Mouse (Mus musculus) neural tube, embryonic 13.5 days (tissue): Measurements from ENCODE around the gene Dip2b. TPM values are rescaled to one million over a fixed set of nuclear protein-coding genes. Genes with fewer than 3 reads are reported as not detected.

ENCODE experiments used
- ATAC-seq: fragments of 200-750 bp; cut with Nextera tagmentation; 2 replicates; pipeline ENCODE4 v1.8.0; 2017; ENCODE audit warnings: low read depth, mild to moderate bottlenecking, moderate TSS enrichment, moderate library complexity
- H3K27ac ChIP-seq: fragments of 300-500 bp; sonication (generic); replicated peaks from 2 replicates; pipeline ENCODE4 v1.5.1; 2015; ENCODE audit warnings: moderate library complexity, mild to moderate bottlenecking, inconsistent platforms
- H3K27me3 ChIP-seq: fragments of 300-500 bp; sonication (generic); 2 replicates; pipeline ENCODE4 v1.6.1; 2015; ENCODE audit warnings: mild to moderate bottlenecking, inconsistent platforms
- H3K36me3 ChIP-seq: fragments of 300-500 bp; sonication (generic); 2 replicates; pipeline ENCODE4 v1.6.1; 2015; ENCODE audit warnings: mild to moderate bottlenecking, inconsistent platforms
- H3K4me1 ChIP-seq: fragments of 300-500 bp; sonication (generic); replicated peaks from 2 replicates; pipeline ENCODE4 v1.6.1; 2015; ENCODE audit warnings: inconsistent platforms
- H3K4me2 ChIP-seq: fragments of 300-500 bp; sonication (generic); 2 replicates; pipeline ENCODE4 v1.6.1; 2015; ENCODE audit warnings: inconsistent platforms, mild to moderate bottlenecking, moderate library complexity
- H3K4me3 ChIP-seq: fragments of 300-500 bp; sonication (generic); 2 replicates; pipeline ENCODE4 v1.5.1; 2015; ENCODE audit warnings: mild to moderate bottlenecking, inconsistent platforms
- H3K9ac ChIP-seq: fragments of 300-500 bp; sonication (generic); 2 replicates; pipeline ENCODE4 v1.6.1; 2015; ENCODE audit warnings: moderate library complexity, mild to moderate bottlenecking, inconsistent platforms
- H3K9me3 ChIP-seq: fragments of 300-500 bp; sonication (generic); 2 replicates; pipeline ENCODE4 v1.6.1; 2016; ENCODE audit warnings: inconsistent platforms
- WGBS: fragments of 180-500 bp; shearing (Covaris S2); methylation state at CpG from one replicate; pipeline ENCODE4 v1.1.7; 2015; 5-methylcytosine and 5-hydroxymethylcytosine counted together
- polyA plus RNA-seq: library from polyadenylated mRNA; unstranded; fragments of >200 nt; fragmentation: Nextera tagmentation; extraction: Ambion mirVana; gene quantifications from 2 replicates; pipeline ENCODE4 v1.2.1, GENCODE M21; 2015

The Dip2b gene
- 18.4 and 18.5 TPM in 2 replicates for polyA plus RNA-seq

- Histone ChIP-seq H3K27me3 (no peaks in the 10 kb centered on the region), H3K27ac (peak within 1 kb of the TSS; percentile 99), H3K4me3 (peak within 1 kb of the TSS; percentile 93), H3K4me2 (peak within 1 kb of the TSS; percentile 65), H3K4me1 (peaks cover 40% of the 10 kb centered on the region), H3K9ac (peak within 1 kb of the TSS; percentile 98), H3K9me3 (no peaks in the 10 kb centered on the region), H3K36me3 (no peaks in the 10 kb centered on the region)
- WGBS: under 1% methylated on average over 66 of the region's 68 CpGs
- peak; percentile 92 for ATAC-seq
Measured at GRCm38 (mm10) chr15:100038470-100038971, at the start of gene Dip2b. Dip2b (plus strand) TSS chr15:100038664.

- no peak overlapping the region for H3K9ac ChIP-seq
- WGBS: 100% methylated on average over 1 of the region's 1 CpGs
- H3K36me3 ChIP-seq: peaks cover 64% of the 10 kb centered on the region
- no peaks in the 10 kb centered on the region for H3K4me1 ChIP-seq
- H3K4me2 ChIP-seq: no peak overlapping the region
- no peak overlapping the region for H3K27ac ChIP-seq
- H3K4me3 ChIP-seq: no peak overlapping the region
- H3K9me3 ChIP-seq: no peaks in the 10 kb centered on the region
- no peaks in the 10 kb centered on the region for H3K27me3 ChIP-seq
- no peak for ATAC-seq
Measured at GRCm38 (mm10) chr15:99993100-99993499, 45.4 kb upstream of the Dip2b start.

- WGBS: 91% methylated on average over 6 of the region's 6 CpGs
- Histone ChIP-seq H3K27ac (no peak overlapping the region), H3K9me3 (no peaks in the 10 kb centered on the region), H3K4me1 (no peaks in the 10 kb centered on the region), H3K9ac (no peak overlapping the region), H3K36me3 (peaks cover 66% of the 10 kb centered on the region), H3K4me2 (no peak overlapping the region), H3K4me3 (no peak overlapping the region), H3K27me3 (no peaks in the 10 kb centered on the region)
- ATAC-seq: no peak
Measured at GRCm38 (mm10) chr15:99997114-99997804, 41.2 kb upstream of the Dip2b start.

GRCm38 (mm10) chr15:99999390-99999789 is 39.1 kb upstream of the Dip2b start:
- H3K36me3 ChIP-seq: peaks cover 72% of the 10 kb centered on the region

GRCm38 (mm10) chr15:100004677-100005273 is 33.7 kb upstream of the Dip2b start:
- Histone ChIP-seq H3K4me2 (no peak overlapping the region), H3K9me3 (no peaks in the 10 kb centered on the region), H3K27me3 (no peaks in the 10 kb centered on the region), H3K27ac (no peak overlapping the region), H3K4me3 (no peak overlapping the region), H3K36me3 (peaks cover 85% of the 10 kb centered on the region), H3K9ac (no peak overlapping the region), H3K4me1 (no peaks in the 10 kb centered on the region)
- 91% methylated on average over 7 of the region's 7 CpGs for WGBS
- ATAC-seq: no peak

More at GRCm38 (mm10) chr15:99999390-99999789, 39.1 kb upstream of the Dip2b start:
- Histone ChIP-seq H3K4me1 (no peaks in the 10 kb centered on the region), H3K27me3 (no peaks in the 10 kb centered on the region), H3K4me3 (no peak overlapping the region), H3K9ac (no peak overlapping the region), H3K4me2 (no peak overlapping the region), H3K9me3 (no peaks in the 10 kb centered on the region), H3K27ac (no peak overlapping the region)
- WGBS: 88% methylated on average over 1 of the region's 1 CpGs
- ATAC-seq: no peak

GRCm38 (mm10) chr15:100006180-100006579 is 32.3 kb upstream of the Dip2b start:
- no peak for ATAC-seq
- no peaks in the 10 kb centered on the region for H3K4me1 ChIP-seq
- H3K4me3 ChIP-seq: no peak overlapping the region
- no peak overlapping the region for H3K4me2 ChIP-seq
- no peaks in the 10 kb centered on the region for H3K9me3 ChIP-seq
- peaks cover 91% of the 10 kb centered on the region for H3K36me3 ChIP-seq
- no peaks in the 10 kb centered on the region for H3K27me3 ChIP-seq
- no peak overlapping the region for H3K9ac ChIP-seq
- H3K27ac ChIP-seq: no peak overlapping the region

GRCm38 (mm10) chr15:100018280-100018899 is 20.1 kb upstream of the Dip2b start:
- H3K4me2 ChIP-seq: no peak overlapping the region
- H3K9ac ChIP-seq: no peak overlapping the region
- H3K9me3 ChIP-seq: no peaks in the 10 kb centered on the region
- peaks cover 17% of the 10 kb centered on the region for H3K36me3 ChIP-seq
- 78% methylated on average over 6 of the region's 6 CpGs for WGBS
- H3K4me3 ChIP-seq: no peak overlapping the region
- ATAC-seq: no peak
- no peak overlapping the region; the same call in 1 of the 2 replicates for H3K27ac ChIP-seq
- H3K27me3 ChIP-seq: no peaks in the 10 kb centered on the region
- H3K4me1 ChIP-seq: no peaks in the 10 kb centered on the region

- ATAC-seq: no peak
- H3K4me1 ChIP-seq: no peaks in the 10 kb centered on the region
- no peak overlapping the region for H3K4me3 ChIP-seq
- no peak overlapping the region for H3K4me2 ChIP-seq
- no peak overlapping the region for H3K27ac ChIP-seq
- H3K27me3 ChIP-seq: no peaks in the 10 kb centered on the region
- peaks cover 10% of the 10 kb centered on the region; the same call in 1 of the 2 replicates for H3K36me3 ChIP-seq
- H3K9me3 ChIP-seq: no peaks in the 10 kb centered on the region
- H3K9ac ChIP-seq: no peak overlapping the region
- 88% methylated on average over 1 of the region's 1 CpGs for WGBS
Measured at GRCm38 (mm10) chr15:100021175-100021574, 17.3 kb upstream of the Dip2b start.

GRCm38 (mm10) chr15:100022923-100023322 is 15.5 kb upstream of the Dip2b start:
- Histone ChIP-seq H3K9ac (no peak overlapping the region), H3K9me3 (no peaks in the 10 kb centered on the region), H3K4me1 (no peaks in the 10 kb centered on the region), H3K4me3 (no peak overlapping the region), H3K27me3 (no peaks in the 10 kb centered on the region), H3K36me3 (peaks cover 10% of the 10 kb centered on the region; the same call in 1 of the 2 replicates), H3K27ac (no peak overlapping the region), H3K4me2 (no peak overlapping the region)
- no peak for ATAC-seq
- WGBS: 26% methylated on average over 5 of the region's 5 CpGs

GRCm38 (mm10) chr15:100025076-100025834 is 13.2 kb upstream of the Dip2b start:
- peaks cover 9% of the 10 kb centered on the region; the same call in 1 of the 2 replicates for H3K36me3 ChIP-seq
- H3K4me3 ChIP-seq: no peak overlapping the region
- H3K27me3 ChIP-seq: no peaks in the 10 kb centered on the region
- H3K4me1 ChIP-seq: no peaks in the 10 kb centered on the region
- H3K9ac ChIP-seq: no peak overlapping the region
- H3K27ac ChIP-seq: no peak overlapping the region
- H3K4me2 ChIP-seq: no peak overlapping the region
- WGBS: 79% methylated on average over 11 of the region's 11 CpGs
- ATAC-seq: no peak
- no peaks in the 10 kb centered on the region for H3K9me3 ChIP-seq

GRCm38 (mm10) chr15:100028133-100028532 is 10.3 kb upstream of the Dip2b start:
- WGBS: 92% methylated on average over 2 of the region's 2 CpGs
- H3K27me3 ChIP-seq: no peaks in the 10 kb centered on the region
- no peak overlapping the region for H3K27ac ChIP-seq
- H3K9ac ChIP-seq: no peak overlapping the region
- H3K9me3 ChIP-seq: no peaks in the 10 kb centered on the region
- H3K4me1 ChIP-seq: no peaks in the 10 kb centered on the region
- no peak for ATAC-seq
- no peaks in the 10 kb centered on the region for H3K36me3 ChIP-seq
- H3K4me3 ChIP-seq: no peak overlapping the region
- no peak overlapping the region for H3K4me2 ChIP-seq

- H3K4me3 ChIP-seq: no peak overlapping the region
- WGBS: 85% methylated on average over 8 of the region's 8 CpGs
- no peak for ATAC-seq
- no peak overlapping the region for H3K27ac ChIP-seq
- no peak overlapping the region for H3K9ac ChIP-seq
- no peaks in the 10 kb centered on the region for H3K36me3 ChIP-seq
- no peaks in the 10 kb centered on the region for H3K27me3 ChIP-seq
- H3K9me3 ChIP-seq: no peaks in the 10 kb centered on the region
- H3K4me2 ChIP-seq: no peak overlapping the region
- no peaks in the 10 kb centered on the region for H3K4me1 ChIP-seq
Measured at GRCm38 (mm10) chr15:100029497-100029896, 9.0 kb upstream of the Dip2b start.
